Mouse (Mus musculus) midbrain, embryonic 14.5 days (tissue): Measurements from ENCODE around the gene Noxo1. TPM values are rescaled to one million over a fixed set of nuclear protein-coding genes. Genes with fewer than 3 reads are reported as not detected.
"Not testable (repeated sequence)": the region's sequence is repeated elsewhere in the genome, so short reads cannot be mapped to it uniquely, and the experiment has no call there.

Experiments used
- ATAC-seq: fragments of 200-750 bp; cut with Nextera tagmentation; 2 replicates; pipeline ENCODE4 v1.8.0; 2017; ENCODE audit warnings: moderate number of reproducible peaks, moderate library complexity; ENCODE audit not compliant: low FRiP score, low TSS enrichment
- DNase-seq: peaks from one replicate; pipeline ENCODE4 v3.0.0-alpha.2; 2015
- H3K27ac ChIP-seq: fragments of 300-500 bp; sonication (generic); replicated peaks from 2 replicates; pipeline ENCODE4 v1.5.1; 2014; ENCODE audit warnings: mild to moderate bottlenecking, low read depth, low read length, moderate library complexity
- H3K27me3 ChIP-seq: fragments of 300-500 bp; sonication (generic); 2 replicates; pipeline ENCODE4 v1.6.1; 2014; ENCODE audit warnings: low read length, control low read depth, mixed read lengths; ENCODE audit not compliant: control insufficient read depth, insufficient read depth
- H3K36me3 ChIP-seq: fragments of 300-500 bp; sonication (generic); 2 replicates; pipeline ENCODE4 v1.6.1; 2014; ENCODE audit warnings: low read length, control low read depth; ENCODE audit not compliant: control insufficient read depth, insufficient read depth
- H3K4me1 ChIP-seq: fragments of 300-500 bp; sonication (generic); 2 replicates; pipeline ENCODE4 v1.6.1; 2014; ENCODE audit warnings: mild to moderate bottlenecking, antibody characterized with exemption, low read length, control low read depth; ENCODE audit not compliant: control insufficient read depth, insufficient read depth
- H3K4me2 ChIP-seq: fragments of 300-500 bp; sonication (generic); 2 replicates; pipeline ENCODE4 v1.6.1; 2014; ENCODE audit warnings: mild to moderate bottlenecking, low read length, moderate library complexity
- H3K4me3 ChIP-seq: fragments of 300-500 bp; sonication (generic); replicated peaks from 2 replicates; pipeline ENCODE4 v1.5.1; 2014; ENCODE audit warnings: low read depth, low read length
- H3K9ac ChIP-seq: fragments of 300-500 bp; sonication (generic); replicated peaks from 2 replicates; pipeline ENCODE4 v1.6.1; 2014; ENCODE audit warnings: mild to moderate bottlenecking, low read length, moderate library complexity
- H3K9me3 ChIP-seq: fragments of 300-500 bp; sonication (generic); 2 replicates; pipeline ENCODE4 v1.6.1; 2016; ENCODE audit warnings: low read length, control low read depth, mixed read lengths; ENCODE audit not compliant: control insufficient read depth
- WGBS: fragments of 180-500 bp; shearing (Covaris S2); extraction: QIAGEN DNeasy Blood & Tissue Kit; methylation state at CpG from one replicate; pipeline ENCODE4 v1.1.7; 2014; 5-methylcytosine and 5-hydroxymethylcytosine counted together
- polyA plus RNA-seq: library from polyadenylated mRNA; unstranded; fragments of >200 nt; fragmentation: Nextera tagmentation; extraction: Ambion mirVana; gene quantifications from 2 replicates; pipeline ENCODE4 v1.2.1, GENCODE M21; 2014

Gene Noxo1
- polyA plus RNA-seq, 1 experiment from 2014 or later, result 1.8 TPM

- peak; percentile 98 for DNase-seq
- Histone ChIP-seq H3K4me3 (peak within 1 kb of the TSS; percentile 68), H3K27me3 (no peaks in the 10 kb centered on the region), H3K36me3 (peaks cover 29% of the 10 kb centered on the region), H3K4me1 (peaks cover 10% of the 10 kb centered on the region; the same call in 1 of the 2 replicates), H3K9ac (peak within 1 kb of the TSS; percentile 58), H3K9me3 (no peaks in the 10 kb centered on the region), H3K27ac (peak within 1 kb of the TSS; percentile 77), H3K4me2 (peak within 1 kb of the TSS; percentile 77)
- WGBS, result 4% methylated on average over 32 of the region's 32 CpGs
- ATAC-seq, result peak; percentile 87
Observed at GRCm38 (mm10) chr17:24706982-24707800, 11.2 kb downstream of the Noxo1 start, which contains the start of gene Tbl3. Gene Tbl3 (minus strand): TSS chr17:24707660.

- peak overlapping the region; percentile 77 for H3K27ac ChIP-seq
- peak overlapping the region; percentile 58 for H3K9ac ChIP-seq
- H3K4me1 ChIP-seq, result peaks cover 10% of the 10 kb centered on the region; the same call in 1 of the 2 replicates
- ATAC-seq (no peak; the same call in 1 of the 2 replicates), DNase-seq (peak; percentile 28)
- H3K36me3 ChIP-seq, result peaks cover 24% of the 10 kb centered on the region
- peak overlapping the region; percentile 68 for H3K4me3 ChIP-seq
- peak overlapping the region; percentile 77 for H3K4me2 ChIP-seq
- WGBS, result 5% methylated on average over 24 of the region's 24 CpGs
- H3K27me3 ChIP-seq, result no peaks in the 10 kb centered on the region
- H3K9me3 ChIP-seq, result no peaks in the 10 kb centered on the region
Observed at GRCm38 (mm10) chr17:24707801-24708425, 11.9 kb downstream of the Noxo1 start.

GRCm38 (mm10) chr17:24708646-24709045, 12.6 kb downstream of the Noxo1 start:
- H3K9ac ChIP-seq, result no peak overlapping the region
- no peak overlapping the region for H3K27ac ChIP-seq
- 27% methylated on average over 2 of the region's 2 CpGs for WGBS
- no peaks in the 10 kb centered on the region for H3K9me3 ChIP-seq
- H3K4me3 ChIP-seq, result no peak overlapping the region
- H3K4me2 ChIP-seq, result no peak overlapping the region
- ATAC-seq, result no peak
- peaks cover 10% of the 10 kb centered on the region; the same call in 1 of the 2 replicates for H3K4me1 ChIP-seq
- peaks cover 19% of the 10 kb centered on the region for H3K36me3 ChIP-seq
- peak; percentile 52 for DNase-seq
- H3K27me3 ChIP-seq, result no peaks in the 10 kb centered on the region

GRCm38 (mm10) chr17:24715556-24715955, 19.5 kb downstream of the Noxo1 start:
- peaks cover 13% of the 10 kb centered on the region; the same call in 1 of the 2 replicates for H3K36me3 ChIP-seq
- ATAC-seq (no peak), DNase-seq (no peak)
- H3K27me3 ChIP-seq, result no peaks in the 10 kb centered on the region
- no peak overlapping the region for H3K4me2 ChIP-seq
- H3K9ac ChIP-seq, result no peak overlapping the region
- H3K4me3 ChIP-seq, result no peak overlapping the region
- H3K27ac ChIP-seq, result no peak overlapping the region
- H3K4me1 ChIP-seq, result no peaks in the 10 kb centered on the region
- WGBS, result 11% methylated on average over 6 of the region's 6 CpGs
- H3K9me3 ChIP-seq, result no peaks in the 10 kb centered on the region

GRCm38 (mm10) chr17:24716166-24716682, 20.2 kb downstream of the Noxo1 start:
- no peak for ATAC-seq
- DNase-seq, result no peak
- H3K36me3 ChIP-seq, result peaks cover 15% of the 10 kb centered on the region
- no peaks in the 10 kb centered on the region for H3K27me3 ChIP-seq
- no peak overlapping the region for H3K27ac ChIP-seq
- no peak overlapping the region for H3K4me2 ChIP-seq
- no peaks in the 10 kb centered on the region for H3K4me1 ChIP-seq
- H3K4me3 ChIP-seq, result no peak overlapping the region
- WGBS, result 95% methylated on average over 15 of the region's 15 CpGs
- no peaks in the 10 kb centered on the region for H3K9me3 ChIP-seq
- H3K9ac ChIP-seq, result no peak overlapping the region

GRCm38 (mm10) chr17:24717943-24718342, 21.9 kb downstream of the Noxo1 start, which contains the start of the genes Rnf151 and Rps2:
Gene Rnf151 (minus strand): TSS chr17:24718063.
Gene Rps2 (plus strand): TSS chr17:24718116.
- peaks cover 29% of the 10 kb centered on the region for H3K36me3 ChIP-seq
- 87% methylated on average over 4 of the region's 4 CpGs for WGBS
- H3K9me3 ChIP-seq, result no peaks in the 10 kb centered on the region
- DNase-seq (no peak), ATAC-seq (no peak)
- no peak within 1 kb of the TSS for H3K27ac ChIP-seq
- peaks cover under 1% of the 10 kb centered on the region; the same call in 1 of the 2 replicates for H3K4me1 ChIP-seq
- peak within 1 kb of the TSS; percentile 84 for H3K4me2 ChIP-seq
- no peak within 1 kb of the TSS; the same call in 1 of the 2 replicates for H3K9ac ChIP-seq
- H3K4me3 ChIP-seq, result peak within 1 kb of the TSS; percentile 85; the same call in 1 of the 2 replicates
- no peaks in the 10 kb centered on the region for H3K27me3 ChIP-seq

GRCm38 (mm10) chr17:24718938-24719337, 22.9 kb downstream of the Noxo1 start:
- Histone ChIP-seq H3K4me2 (peak overlapping the region; percentile 84), H3K9ac (peak overlapping the region; percentile 80; the same call in 1 of the 2 replicates), H3K4me3 (peak overlapping the region; percentile 85), H3K36me3 (peaks cover 29% of the 10 kb centered on the region)
- H3K4me1 ChIP-seq, H3K27ac ChIP-seq, ATAC-seq, H3K9me3 ChIP-seq, DNase-seq, H3K27me3 ChIP-seq: not testable (repeated sequence)
- WGBS, result 68% methylated on average over 5 of the region's 5 CpGs

GRCm38 (mm10) chr17:24719494-24720222, 23.6 kb downstream of the Noxo1 start:
- WGBS, result under 1% methylated on average over 61 of the region's 61 CpGs
- H3K27me3 ChIP-seq, result no peaks in the 10 kb centered on the region
- DNase-seq, result peak; percentile 99
- peak overlapping the region; percentile 85 for H3K4me3 ChIP-seq
- peaks cover 9% of the 10 kb centered on the region for H3K4me1 ChIP-seq
- H3K4me2 ChIP-seq, result peak overlapping the region; percentile 84
- peak overlapping the region; percentile 84 for H3K27ac ChIP-seq
- H3K9ac ChIP-seq, result peak overlapping the region; percentile 80
- no peaks in the 10 kb centered on the region for H3K9me3 ChIP-seq
- H3K36me3 ChIP-seq, result peaks cover 29% of the 10 kb centered on the region
- peak; percentile 97 for ATAC-seq
